8 mouse cellular contexts compared by ENCODE assay signal in the genomic region with DNA sequence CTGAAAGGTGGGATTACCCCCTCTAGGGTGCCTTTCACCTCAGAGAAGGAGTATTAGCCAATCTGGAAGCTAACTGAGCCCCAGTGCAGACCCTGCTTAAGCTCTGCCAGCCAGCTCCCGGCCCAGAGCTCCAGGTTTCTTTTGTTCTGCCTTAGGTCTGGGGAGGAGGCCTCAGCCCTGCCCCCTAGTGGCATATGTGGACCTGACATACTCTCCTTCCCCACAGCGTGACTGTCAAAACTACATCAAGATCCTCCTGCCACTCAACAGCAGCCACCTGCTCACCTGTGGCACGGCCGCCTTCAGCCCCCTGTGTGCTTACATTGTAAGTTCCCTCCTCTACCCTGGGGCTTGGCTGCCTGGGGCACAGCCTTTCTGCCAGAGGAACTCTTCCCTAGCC. TPM values are rescaled to one million over a fixed set of nuclear protein-coding genes. Genes with fewer than 3 reads are reported as not detected.
DNase-seq lines count a peak whose midpoint lies in the region; ATAC-seq and TF ChIP-seq lines count a peak whose summit lies in the region.

No protein-coding gene starts in this region.

- peaks cover 18% of the 10 kb centered on the region for H3K36me3 ChIP-seq in heart, embryonic 11.5 days (ENCODE audit: control insufficient read depth, insufficient read depth, low read length)
- peaks cover 48% of the 10 kb centered on the region for H3K36me3 ChIP-seq in kidney, embryonic 16.5 days (ENCODE audit: insufficient read depth, low read length)
- peaks cover 92% of the 10 kb centered on the region for H3K36me3 ChIP-seq in liver, embryonic 12.5 days
- peaks cover 40% of the 10 kb centered on the region for H3K36me3 ChIP-seq in stomach, embryonic 15.5 days

- TF ChIP-seq CTCF in embryonic fibroblast, embryonic 13.5 days (IDR thresholded peaks at IDR 0.05; ENCODE audit: borderline replicate concordance, insufficient read depth, low read length): peak; percentile 82

- no peak overlapping the region for H3K27ac ChIP-seq in embryonic fibroblast, embryonic 13.5 days (ENCODE audit: insufficient read depth, low read length)
- H3K27ac ChIP-seq in heart, embryonic 11.5 days (ENCODE audit: low read depth, low read length): no peak overlapping the region
- H3K27ac ChIP-seq in kidney, embryonic 16.5 days (ENCODE audit: low read length): no peak overlapping the region
- H3K27ac ChIP-seq in liver, embryonic 12.5 days: peak overlapping the region; percentile 78
- H3K27ac ChIP-seq in stomach, embryonic 15.5 days: peak overlapping the region; percentile 13; the same call in 1 of the 2 replicates

- no peak overlapping the region for H3K4me2 ChIP-seq in heart, embryonic 11.5 days
- H3K4me2 ChIP-seq in kidney, embryonic 16.5 days (replicated peaks; ENCODE audit: low read depth, low read length): no peak overlapping the region
- H3K4me2 ChIP-seq in liver, embryonic 12.5 days: no peak overlapping the region
- H3K4me2 ChIP-seq in stomach, embryonic 15.5 days: no peak overlapping the region

- no peak overlapping the region for H3K4me3 ChIP-seq in embryonic fibroblast, embryonic 13.5 days (ENCODE audit: insufficient read depth, low read length)
- no peak overlapping the region for H3K4me3 ChIP-seq in heart, embryonic 11.5 days (ENCODE audit: low read depth, low read length)
- no peak overlapping the region for H3K4me3 ChIP-seq in kidney, embryonic 16.5 days (ENCODE audit: low read length)
- H3K4me3 ChIP-seq in liver, embryonic 12.5 days: no peak overlapping the region
- H3K4me3 ChIP-seq in stomach, embryonic 15.5 days (replicated peaks): no peak overlapping the region

- H3K9ac ChIP-seq in heart, embryonic 11.5 days (ENCODE audit: low read depth, low read length): no peak overlapping the region
- H3K9ac ChIP-seq in kidney, embryonic 16.5 days (replicated peaks; ENCODE audit: low read length): peak overlapping the region; percentile 44
- H3K9ac ChIP-seq in liver, embryonic 12.5 days: 0 out of 2 replicates have a peak overlapping the region, but pooled peaks have one; percentile 32
- no peak overlapping the region for H3K9ac ChIP-seq in stomach, embryonic 15.5 days

- H3K27me3 ChIP-seq in heart, embryonic 11.5 days (ENCODE audit: control insufficient read depth, insufficient read depth, low read length): no peaks in the 10 kb centered on the region
- H3K27me3 ChIP-seq in kidney, embryonic 16.5 days (ENCODE audit: insufficient read depth, low read length): no peaks in the 10 kb centered on the region
- H3K27me3 ChIP-seq in liver, embryonic 12.5 days (replicated peaks): no peaks in the 10 kb centered on the region
- H3K27me3 ChIP-seq in stomach, embryonic 15.5 days (replicated peaks): no peaks in the 10 kb centered on the region

- 24% methylated on average over 4 of the region's 4 CpGs for WGBS in heart, embryonic 11.5 days (ENCODE audit: insufficient replicate concordance)
- WGBS in kidney, embryonic 16.5 days: 32% methylated on average over 4 of the region's 4 CpGs
- 33% methylated on average over 4 of the region's 4 CpGs for WGBS in liver, embryonic 12.5 days (ENCODE audit: insufficient replicate concordance)
- WGBS in stomach, embryonic 15.5 days: 25% methylated on average over 4 of the region's 4 CpGs

- H3K9me3 ChIP-seq in heart, embryonic 11.5 days (replicated peaks; ENCODE audit: control insufficient read depth, low read length): no peaks in the 10 kb centered on the region
- no peaks in the 10 kb centered on the region for H3K9me3 ChIP-seq in kidney, embryonic 16.5 days (ENCODE audit: low read length)
- no peaks in the 10 kb centered on the region for H3K9me3 ChIP-seq in liver, embryonic 12.5 days (replicated peaks)
- H3K9me3 ChIP-seq in stomach, embryonic 15.5 days: no peaks in the 10 kb centered on the region

- TF ChIP-seq POLR2A in embryonic fibroblast, embryonic 13.5 days (IDR thresholded peaks at IDR 0.05; ENCODE audit: low read depth, low read length): no peak

- ATAC-seq in heart, embryonic 11.5 days (replicated peaks; ENCODE audit: insufficient number of reproducible peaks, low FRiP score, low TSS enrichment): peak; percentile 60; the same call in 1 of the 2 replicates
- peak; percentile 79 for ATAC-seq in kidney, embryonic 16.5 days (ENCODE audit: low FRiP score, low TSS enrichment)
- ATAC-seq in liver, embryonic 12.5 days: peak; percentile 77
- ATAC-seq in stomach, embryonic 15.5 days (ENCODE audit: insufficient read depth, low FRiP score, low read depth): peak; percentile 66

- H3K4me1 ChIP-seq in embryonic fibroblast, embryonic 13.5 days (ENCODE audit: control insufficient read depth, insufficient read depth, low read length): no peaks in the 10 kb centered on the region
- H3K4me1 ChIP-seq in heart, embryonic 11.5 days (ENCODE audit: control insufficient read depth, insufficient read depth, low read length): no peaks in the 10 kb centered on the region
- H3K4me1 ChIP-seq in kidney, embryonic 16.5 days (ENCODE audit: insufficient read depth, low read length): 0 out of 2 replicates have a peak, but pooled peaks cover 3% of the 10 kb centered on the region
- peaks cover 52% of the 10 kb centered on the region for H3K4me1 ChIP-seq in liver, embryonic 12.5 days
- 0 out of 2 replicates have a peak, but pooled peaks cover 2% of the 10 kb centered on the region for H3K4me1 ChIP-seq in stomach, embryonic 15.5 days

- DNase-seq in CD8-positive naive resting alpha-beta T cell, adult 2 months (ENCODE audit: low read depth in 2 of 2, low spot score in 2 of 2): peak; percentile 78 to 86
- DNase-seq in brain, adult 2 months (ENCODE audit: low read depth, low spot score): peak; percentile 81
- DNase-seq in neural tube, embryonic 10.5 days (ENCODE audit: extremely low spot score, low spot score): peak; percentile 74

RNA-seq across cellular contexts. Expression of a gene that starts 17.2 kb away (rescaled TPM):
- 33.3 and 35.1 TPM in 2 replicates for polyA plus RNA-seq in embryonic fibroblast, embryonic 13.5 days (2011; ENCODE audit: insufficient read length, low read depth, missing spikeins)
- 53.8 and 57.4 TPM in 2 replicates for polyA plus RNA-seq in heart, embryonic 11.5 days (2014; fragmentation: Nextera tagmentation; extraction: Ambion mirVana)
- 131 and 144 TPM in 2 replicates for polyA plus RNA-seq in kidney, embryonic 16.5 days (2015; fragmentation: Nextera tagmentation; extraction: Ambion mirVana)
- 97.5 and 99.2 TPM in 2 replicates for polyA plus RNA-seq in liver, embryonic 12.5 days (2016; fragmentation: Nextera tagmentation; extraction: Ambion mirVana)
- polyA plus RNA-seq in stomach, embryonic 15.5 days (2015; fragmentation: Nextera tagmentation; extraction: Ambion mirVana): 157 and 158 TPM in 2 replicates

RNA-seq across cellular contexts. Expression of a gene that starts 17.3 kb away (rescaled TPM):
- polyA plus RNA-seq in embryonic fibroblast, embryonic 13.5 days (2011; ENCODE audit: insufficient read length, low read depth, missing spikeins): 1.8 and 2.2 TPM in 2 replicates
- 4.6 and 5.5 TPM in 2 replicates for polyA plus RNA-seq in heart, embryonic 11.5 days (2014; fragmentation: Nextera tagmentation; extraction: Ambion mirVana)
- 3.5 and 4.0 TPM in 2 replicates for polyA plus RNA-seq in kidney, embryonic 16.5 days (2015; fragmentation: Nextera tagmentation; extraction: Ambion mirVana)
- polyA plus RNA-seq in liver, embryonic 12.5 days (2016; fragmentation: Nextera tagmentation; extraction: Ambion mirVana): 3.9 and 4.4 TPM in 2 replicates
- polyA plus RNA-seq in stomach, embryonic 15.5 days (2015; fragmentation: Nextera tagmentation; extraction: Ambion mirVana): 5.2 and 5.3 TPM in 2 replicates

RNA-seq across cellular contexts. Expression of a gene that starts 28.8 kb away (rescaled TPM):
- polyA plus RNA-seq in embryonic fibroblast, embryonic 13.5 days (2011; ENCODE audit: insufficient read length, low read depth, missing spikeins): 6.4 and 8.0 TPM in 2 replicates
- 5.9 and 8.5 TPM in 2 replicates for polyA plus RNA-seq in heart, embryonic 11.5 days (2014; fragmentation: Nextera tagmentation; extraction: Ambion mirVana)
- 17.7 and 23.7 TPM in 2 replicates for polyA plus RNA-seq in kidney, embryonic 16.5 days (2015; fragmentation: Nextera tagmentation; extraction: Ambion mirVana)
- 16.9 and 17.9 TPM in 2 replicates for polyA plus RNA-seq in liver, embryonic 12.5 days (2016; fragmentation: Nextera tagmentation; extraction: Ambion mirVana)
- 22.1 and 23.8 TPM in 2 replicates for polyA plus RNA-seq in stomach, embryonic 15.5 days (2015; fragmentation: Nextera tagmentation; extraction: Ambion mirVana)

RNA-seq across cellular contexts. Expression of a gene that starts 30.8 kb away (rescaled TPM):
- 0.63 TPM in 1 of 2 replicates, not detected in the other for polyA plus RNA-seq in embryonic fibroblast, embryonic 13.5 days (2011; ENCODE audit: insufficient read length, low read depth, missing spikeins)
- polyA plus RNA-seq in heart, embryonic 11.5 days (2014; fragmentation: Nextera tagmentation; extraction: Ambion mirVana): 0.31 and 0.51 TPM in 2 replicates
- 0.87 and 1.4 TPM in 2 replicates for polyA plus RNA-seq in kidney, embryonic 16.5 days (2015; fragmentation: Nextera tagmentation; extraction: Ambion mirVana)
- 0.61 and 1.0 TPM in 2 replicates for polyA plus RNA-seq in liver, embryonic 12.5 days (2016; fragmentation: Nextera tagmentation; extraction: Ambion mirVana)
- polyA plus RNA-seq in stomach, embryonic 15.5 days (2015; fragmentation: Nextera tagmentation; extraction: Ambion mirVana): 1.1 and 1.6 TPM in 2 replicates

RNA-seq across cellular contexts. Expression of a gene that starts 45.6 kb away (rescaled TPM):
- polyA plus RNA-seq in embryonic fibroblast, embryonic 13.5 days (2011; ENCODE audit: insufficient read length, low read depth, missing spikeins): 15.8 and 17.4 TPM in 2 replicates
- polyA plus RNA-seq in heart, embryonic 11.5 days (2014; fragmentation: Nextera tagmentation; extraction: Ambion mirVana): 41.4 and 41.8 TPM in 2 replicates
- polyA plus RNA-seq in kidney, embryonic 16.5 days (2015; fragmentation: Nextera tagmentation; extraction: Ambion mirVana): 51.7 and 51.9 TPM in 2 replicates
- 42.0 and 45.6 TPM in 2 replicates for polyA plus RNA-seq in liver, embryonic 12.5 days (2016; fragmentation: Nextera tagmentation; extraction: Ambion mirVana)
- polyA plus RNA-seq in stomach, embryonic 15.5 days (2015; fragmentation: Nextera tagmentation; extraction: Ambion mirVana): 47.3 and 52.0 TPM in 2 replicates

Comparison
In these comparisons a context has a peak if more than half of its experiments do, and no peak if none do; other contexts are left out.
1. H3K27ac ChIP-seq: peak in liver, embryonic 12.5 days (single experiment) and stomach, embryonic 15.5 days (single experiment); none in embryonic fibroblast, embryonic 13.5 days (single experiment), heart, embryonic 11.5 days (single experiment) and kidney, embryonic 16.5 days (single experiment).
2. H3K9ac ChIP-seq: peak in kidney, embryonic 16.5 days (single experiment) and liver, embryonic 12.5 days (single experiment); none in heart, embryonic 11.5 days (single experiment) and stomach, embryonic 15.5 days (single experiment).
3. Peak in every context shown above with its lines, with median percentiles within 50 percentile points of each other: DNase-seq and ATAC-seq.